Mouse (Mus musculus) stomach, adult 2 months (tissue): Measurements from ENCODE around the gene Akap2. TPM values are rescaled to one million over a fixed set of nuclear protein-coding genes. Genes with fewer than 3 reads are reported as not detected.

Experiments used
- polyA plus RNA-seq: library from polyadenylated mRNA; depleted of rRNA; stranded (reverse); fragments of >200 nt; gene quantifications from 2 replicates; pipeline ENCODE4 v1.2.3, GENCODE M21; 2012; rRNA removed

Gene Akap2
- 10.4 and 10.8 TPM in 2 replicates for polyA plus RNA-seq

DNA sequence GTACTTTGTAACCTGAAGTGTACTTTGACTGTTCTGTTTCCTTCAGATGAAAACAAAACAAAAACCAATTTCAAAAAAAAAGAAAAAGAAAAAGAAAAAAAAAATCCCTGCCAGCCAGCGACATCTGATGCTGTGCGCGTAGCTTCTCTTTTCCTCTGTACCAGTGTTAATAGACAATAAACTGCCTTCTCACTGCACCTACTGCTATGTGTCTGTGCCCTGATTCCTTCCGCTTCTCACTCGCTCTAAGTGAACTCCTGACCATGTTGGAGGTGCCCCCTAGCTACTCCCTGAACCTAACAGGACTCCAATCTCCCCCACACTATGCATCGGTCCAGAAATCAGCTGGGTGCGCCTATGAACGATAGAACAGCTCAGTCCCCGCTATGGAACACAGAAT, at the start of gene Akap2:
Gene Akap2, plus strand, starts transcription at position 304 of the 400 bp plus-strand sequence.

DNA sequence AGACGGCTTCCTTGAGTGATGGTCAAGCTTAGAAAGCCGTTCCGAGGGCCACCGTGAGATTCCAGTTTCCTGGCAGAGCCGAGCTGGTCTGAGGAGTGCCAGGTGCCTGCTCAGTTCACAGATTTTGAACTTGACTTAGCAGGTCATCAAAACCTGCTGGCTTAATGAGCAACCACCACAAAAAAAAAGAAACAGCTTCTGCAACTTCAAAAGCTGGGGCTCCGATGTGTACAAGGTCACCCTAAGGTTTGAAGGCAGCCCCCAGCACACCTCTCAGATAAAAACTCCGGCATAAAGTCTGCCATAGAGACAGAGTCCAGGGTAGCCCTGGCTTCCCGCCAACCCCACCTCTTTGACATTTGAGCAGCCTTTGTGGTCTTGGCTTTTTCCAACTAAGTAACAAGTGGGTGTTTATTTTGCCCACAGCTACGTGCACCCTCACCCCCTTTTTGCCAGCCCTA, 198.8 kb downstream of the Akap2 start, which contains the start of gene D630039A03Rik:
Gene D630039A03Rik, minus strand, starts transcription at position 97 of the 461 bp plus-strand sequence.

Other genes starting within 250 kb of the Akap2 start
- 0.17 and 0.18 TPM in 2 replicates for gene Pakap, start 149.5 kb upstream of the Akap2 start, polyA plus RNA-seq
- gene D630039A03Rik, start 198.6 kb downstream of the Akap2 start, polyA plus RNA-seq: 3.0 and 3.1 TPM in 2 replicates
- 50.6 and 55.7 TPM in 2 replicates for gene Txn1, start 238.8 kb downstream of the Akap2 start, polyA plus RNA-seq